In the genomic region with DNA sequence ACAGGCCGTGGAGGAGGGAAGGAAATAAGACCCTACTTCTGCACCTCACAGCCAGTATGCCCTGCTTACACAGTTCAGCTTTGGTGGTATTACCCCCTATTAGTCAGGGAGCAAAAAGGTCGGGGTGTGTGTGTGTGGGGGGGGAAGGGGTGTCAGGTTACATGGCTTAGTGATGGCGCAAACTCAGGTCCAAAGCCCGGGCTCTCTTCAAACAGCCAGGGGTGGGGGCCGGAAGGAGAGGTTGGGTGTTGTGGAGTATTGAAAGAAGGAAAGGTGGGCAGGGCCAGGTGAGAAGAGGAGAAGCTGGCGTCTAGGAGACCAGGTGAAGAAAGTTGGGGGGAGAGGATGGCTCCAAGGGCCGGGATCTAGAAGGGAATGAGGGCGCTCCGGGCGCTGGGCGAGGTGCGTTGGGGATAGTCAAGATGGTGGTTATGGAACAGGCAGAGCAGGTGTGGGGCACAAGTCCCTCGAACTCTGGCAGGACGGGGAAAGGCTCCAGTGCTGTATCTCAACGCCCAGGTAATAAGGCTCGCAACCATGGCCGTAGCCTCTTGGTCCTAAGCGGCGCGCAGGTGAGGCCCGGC, we compare ENCODE assay signal across 8 mouse cellular contexts. TPM values are rescaled to one million over a fixed set of nuclear protein-coding genes. Genes with fewer than 3 reads are reported as not detected.
DNase-seq lines count a peak whose midpoint lies in the region; ATAC-seq and TF ChIP-seq lines count a peak whose summit lies in the region.

No protein-coding gene starts in this region.

- H3K9me3 ChIP-seq in heart, embryonic 13.5 days = no peaks in the 10 kb centered on the region
- no peaks in the 10 kb centered on the region for H3K9me3 ChIP-seq in hindbrain, postnatal 0 days (ENCODE audit: low read length)
- H3K9me3 ChIP-seq in liver, postnatal 0 days (ENCODE audit: low read length) = no peaks in the 10 kb centered on the region
- no peaks in the 10 kb centered on the region for H3K9me3 ChIP-seq in neural tube, embryonic 13.5 days

- peak overlapping the region; percentile 85 for H3K4me2 ChIP-seq in heart, embryonic 13.5 days
- peak overlapping the region; percentile 70 for H3K4me2 ChIP-seq in hindbrain, postnatal 0 days (ENCODE audit: low read depth, low read length)
- peak overlapping the region; percentile 81 for H3K4me2 ChIP-seq in liver, postnatal 0 days (ENCODE audit: low read depth, low read length)
- H3K4me2 ChIP-seq in neural tube, embryonic 13.5 days = peak overlapping the region; percentile 97

- H3K36me3 ChIP-seq in heart, embryonic 13.5 days = peaks cover 32% of the 10 kb centered on the region
- peaks cover 9% of the 10 kb centered on the region; the same call in 1 of the 2 replicates for H3K36me3 ChIP-seq in hindbrain, postnatal 0 days (ENCODE audit: insufficient read depth, low read length)
- H3K36me3 ChIP-seq in liver, postnatal 0 days (replicated peaks; ENCODE audit: insufficient read depth, low read length) = peaks cover 8% of the 10 kb centered on the region; the same call in 1 of the 2 replicates
- peaks cover 34% of the 10 kb centered on the region for H3K36me3 ChIP-seq in neural tube, embryonic 13.5 days

- H3K4me1 ChIP-seq in heart, embryonic 13.5 days = peaks cover 59% of the 10 kb centered on the region
- peaks cover 18% of the 10 kb centered on the region; the same call in 1 of the 2 replicates for H3K4me1 ChIP-seq in hindbrain, postnatal 0 days (ENCODE audit: insufficient read depth, low read length)
- H3K4me1 ChIP-seq in liver, postnatal 0 days (ENCODE audit: insufficient read depth) = peaks cover 28% of the 10 kb centered on the region
- peaks cover 47% of the 10 kb centered on the region for H3K4me1 ChIP-seq in neural tube, embryonic 13.5 days (replicated peaks)

- peak overlapping the region; percentile 95 for H3K27ac ChIP-seq in heart, embryonic 13.5 days (replicated peaks)
- H3K27ac ChIP-seq in hindbrain, postnatal 0 days = peak overlapping the region; percentile 99
- H3K27ac ChIP-seq in liver, postnatal 0 days (ENCODE audit: low read depth) = peak overlapping the region; percentile 91
- H3K27ac ChIP-seq in neural tube, embryonic 13.5 days (replicated peaks) = peak overlapping the region; percentile 100

- peak; percentile 37; the same call in 1 of the 2 replicates for TF ChIP-seq EP300 in liver, postnatal 0 days (IDR thresholded peaks at IDR 0.05; ENCODE audit: low read depth)

- no peaks in the 10 kb centered on the region for H3K27me3 ChIP-seq in heart, embryonic 13.5 days (replicated peaks)
- H3K27me3 ChIP-seq in hindbrain, postnatal 0 days (ENCODE audit: insufficient read depth, low read length) = no peaks in the 10 kb centered on the region
- peaks cover 31% of the 10 kb centered on the region for H3K27me3 ChIP-seq in liver, postnatal 0 days (ENCODE audit: insufficient read depth, low read length)
- H3K27me3 ChIP-seq in neural tube, embryonic 13.5 days = no peaks in the 10 kb centered on the region

- no peak for DNase-seq in heart, adult 18-20 months
- DNase-seq in hindbrain, postnatal 0 days (ENCODE audit: low spot score) = peak; percentile 13
- peak; percentile 79 for DNase-seq in liver, postnatal 0 days
- no peak for DNase-seq in frontal cortex, postnatal 10 days (ENCODE audit: low spot score in 2 of 2)
- DNase-seq in T-cell, adult 2 months (ENCODE audit: low spot score) = no peak

- 3% methylated on average over 21 of the region's 21 CpGs for WGBS in heart, embryonic 13.5 days
- 4% methylated on average over 19 of the region's 21 CpGs for WGBS in hindbrain, postnatal 0 days
- WGBS in liver, postnatal 0 days (ENCODE audit: insufficient replicate concordance) = 7% methylated on average over 17 of the region's 21 CpGs
- 1% methylated on average over 21 of the region's 21 CpGs for WGBS in neural tube, embryonic 13.5 days

- H3K4me3 ChIP-seq in heart, embryonic 13.5 days = peak overlapping the region; percentile 63
- H3K4me3 ChIP-seq in hindbrain, postnatal 0 days (ENCODE audit: low read length) = peak overlapping the region; percentile 75
- peak overlapping the region; percentile 62 for H3K4me3 ChIP-seq in liver, postnatal 0 days (ENCODE audit: low read depth, low read length)
- H3K4me3 ChIP-seq in neural tube, embryonic 13.5 days = peak overlapping the region; percentile 63

- ATAC-seq in heart, embryonic 13.5 days (ENCODE audit: extremely low read depth, insufficient number of reproducible peaks, low FRiP score, low TSS enrichment) = no peak
- peak; percentile 17; the same call in 1 of the 2 replicates for ATAC-seq in common myeloid progenitor, adult 5-6 weeks (replicated peaks; ENCODE audit: low read depth, poor library complexity, severe bottlenecking)
- ATAC-seq in hindbrain, postnatal 0 days = no peak; the same call in 1 of the 2 replicates
- peak; percentile 79 for ATAC-seq in liver, postnatal 0 days
- ATAC-seq in neural tube, embryonic 13.5 days (ENCODE audit: low read depth) = no peak; the same call in 1 of the 2 replicates

- peak overlapping the region; percentile 89 for H3K9ac ChIP-seq in heart, embryonic 13.5 days
- peak overlapping the region; percentile 92 for H3K9ac ChIP-seq in hindbrain, postnatal 0 days (replicated peaks; ENCODE audit: low read length)
- peak overlapping the region; percentile 74 for H3K9ac ChIP-seq in liver, postnatal 0 days (replicated peaks)
- peak overlapping the region; percentile 95 for H3K9ac ChIP-seq in neural tube, embryonic 13.5 days

- TF ChIP-seq CTCF in hindbrain, postnatal 0 days (IDR thresholded peaks at IDR 0.05; ENCODE audit: low read depth) = no peak
- TF ChIP-seq CTCF in liver, postnatal 0 days (IDR thresholded peaks at IDR 0.05; ENCODE audit: low read depth) = no peak

RNA-seq across cellular contexts. Expression of a gene that starts 0.5 kb away (rescaled TPM):
- 7.1 and 8.2 TPM in 2 replicates for polyA plus RNA-seq in heart, embryonic 13.5 days (2015; fragmentation: Nextera tagmentation; extraction: Ambion mirVana)
- total RNA-seq in heart, adult 18-20 months (2021) = 10 to 100 TPM; 21.1 to 21.5 TPM
- 0.14 TPM in 1 of 2 replicates, not detected in the other for total RNA-seq in common myeloid progenitor, adult 5-6 weeks (2017)
- 82.3 and 84.4 TPM in 2 replicates for total RNA-seq in hindbrain, postnatal 0 days (2014; rRNA removed)
- 8.7 and 11.2 TPM in 2 replicates for polyA plus RNA-seq in hindbrain, postnatal 0 days (2015; fragmentation: Nextera tagmentation; extraction: Ambion mirVana)
- 1.9 and 2.2 TPM in 2 replicates for polyA plus RNA-seq in liver, postnatal 0 days (2015; fragmentation: Nextera tagmentation; extraction: Ambion mirVana)
- polyA plus RNA-seq in neural tube, embryonic 13.5 days (2015; fragmentation: Nextera tagmentation; extraction: Ambion mirVana) = 19.9 and 22.2 TPM in 2 replicates

RNA-seq across cellular contexts. Expression of a gene that starts 12.3 kb away (rescaled TPM):
- 568 and 620 TPM in 2 replicates for polyA plus RNA-seq in heart, embryonic 13.5 days (2015; fragmentation: Nextera tagmentation; extraction: Ambion mirVana)
- 100 to 1,000 TPM; 214 to 228 TPM for total RNA-seq in heart, adult 18-20 months (2021)
- 126 and 146 TPM in 2 replicates for total RNA-seq in common myeloid progenitor, adult 5-6 weeks (2017)
- 56.2 and 73.8 TPM in 2 replicates for total RNA-seq in hindbrain, postnatal 0 days (2014; rRNA removed)
- polyA plus RNA-seq in hindbrain, postnatal 0 days (2015; fragmentation: Nextera tagmentation; extraction: Ambion mirVana) = 764 and 779 TPM in 2 replicates
- polyA plus RNA-seq in liver, postnatal 0 days (2015; fragmentation: Nextera tagmentation; extraction: Ambion mirVana) = 283 and 284 TPM in 2 replicates
- 726 and 792 TPM in 2 replicates for polyA plus RNA-seq in neural tube, embryonic 13.5 days (2015; fragmentation: Nextera tagmentation; extraction: Ambion mirVana)

RNA-seq across cellular contexts. Expression of a gene that starts 12.4 kb away (rescaled TPM):
- polyA plus RNA-seq in heart, embryonic 13.5 days (2015; fragmentation: Nextera tagmentation; extraction: Ambion mirVana) = 12.4 and 16.7 TPM in 2 replicates
- 10 to 100 TPM; 11.4 to 14.3 TPM for total RNA-seq in heart, adult 18-20 months (2021)
- 14.9 and 19.0 TPM in 2 replicates for total RNA-seq in common myeloid progenitor, adult 5-6 weeks (2017)
- 7.8 and 8.4 TPM in 2 replicates for total RNA-seq in hindbrain, postnatal 0 days (2014; rRNA removed)
- 5.1 and 6.7 TPM in 2 replicates for polyA plus RNA-seq in hindbrain, postnatal 0 days (2015; fragmentation: Nextera tagmentation; extraction: Ambion mirVana)
- 8.9 and 9.1 TPM in 2 replicates for polyA plus RNA-seq in liver, postnatal 0 days (2015; fragmentation: Nextera tagmentation; extraction: Ambion mirVana)
- 14.2 and 15.5 TPM in 2 replicates for polyA plus RNA-seq in neural tube, embryonic 13.5 days (2015; fragmentation: Nextera tagmentation; extraction: Ambion mirVana)

RNA-seq across cellular contexts. Expression of a gene that starts 20.7 kb away (rescaled TPM):
- 16.6 and 18.0 TPM in 2 replicates for polyA plus RNA-seq in heart, embryonic 13.5 days (2015; fragmentation: Nextera tagmentation; extraction: Ambion mirVana)
- total RNA-seq in heart, adult 18-20 months (2021) = 1 to 10 TPM; 8.1 to 9.8 TPM
- total RNA-seq in common myeloid progenitor, adult 5-6 weeks (2017) = 20.6 and 22.5 TPM in 2 replicates
- 39.5 and 52.3 TPM in 2 replicates for total RNA-seq in hindbrain, postnatal 0 days (2014; rRNA removed)
- 30.6 and 32.2 TPM in 2 replicates for polyA plus RNA-seq in hindbrain, postnatal 0 days (2015; fragmentation: Nextera tagmentation; extraction: Ambion mirVana)
- 6.1 and 6.7 TPM in 2 replicates for polyA plus RNA-seq in liver, postnatal 0 days (2015; fragmentation: Nextera tagmentation; extraction: Ambion mirVana)
- polyA plus RNA-seq in neural tube, embryonic 13.5 days (2015; fragmentation: Nextera tagmentation; extraction: Ambion mirVana) = 26.3 and 29.5 TPM in 2 replicates

RNA-seq across cellular contexts. Expression of a gene that starts 35.1 kb away (rescaled TPM):
- polyA plus RNA-seq in heart, embryonic 13.5 days (2015; fragmentation: Nextera tagmentation; extraction: Ambion mirVana) = 7.7 and 10.9 TPM in 2 replicates
- 10 to 100 TPM; 13.6 to 17.2 TPM for total RNA-seq in heart, adult 18-20 months (2021)
- 13.3 and 16.1 TPM in 2 replicates for total RNA-seq in common myeloid progenitor, adult 5-6 weeks (2017)
- total RNA-seq in hindbrain, postnatal 0 days (2014; rRNA removed) = 20.1 and 32.6 TPM in 2 replicates
- 14.3 and 14.4 TPM in 2 replicates for polyA plus RNA-seq in hindbrain, postnatal 0 days (2015; fragmentation: Nextera tagmentation; extraction: Ambion mirVana)
- polyA plus RNA-seq in liver, postnatal 0 days (2015; fragmentation: Nextera tagmentation; extraction: Ambion mirVana) = 13.3 and 14.3 TPM in 2 replicates
- 12.4 and 15.0 TPM in 2 replicates for polyA plus RNA-seq in neural tube, embryonic 13.5 days (2015; fragmentation: Nextera tagmentation; extraction: Ambion mirVana)

Comparison
In these comparisons a context has a peak if more than half of its experiments do, and no peak if none do; other contexts are left out.
1. ATAC-seq: peak in common myeloid progenitor, adult 5-6 weeks (single experiment) and liver, postnatal 0 days (single experiment); none in heart, embryonic 13.5 days (single experiment), hindbrain, postnatal 0 days (single experiment) and neural tube, embryonic 13.5 days (single experiment).
2. DNase-seq: peak in hindbrain, postnatal 0 days (single experiment) and liver, postnatal 0 days (single experiment); none in heart, adult 18-20 months (0 of 2), frontal cortex, postnatal 10 days (0 of 2) and T-cell, adult 2 months (single experiment).
3. Peak in every context shown above with its lines, with median percentiles within 50 percentile points of each other: H3K27ac ChIP-seq, H3K4me2 ChIP-seq, H3K4me3 ChIP-seq and H3K9ac ChIP-seq.